Mouse (Mus musculus) limb, embryonic 14.5 days (tissue): ENCODE results near the gene Il23r. TPM values are rescaled to one million over a fixed set of nuclear protein-coding genes. Genes with fewer than 3 reads are reported as not detected.

Experiments used
- ATAC-seq: fragments of 200-750 bp; cut with Nextera tagmentation; 2 replicates; pipeline ENCODE4 v1.8.0; 2017; ENCODE audit warnings: low read depth, moderate number of reproducible peaks, moderate TSS enrichment; ENCODE audit not compliant: low FRiP score
- DNase-seq: peaks from one replicate; pipeline ENCODE4 v3.0.0-alpha.2; 2015; ENCODE audit warnings: low spot score
- H3K27ac ChIP-seq: fragments of 300-500 bp; sonication (generic); replicated peaks from 2 replicates; pipeline ENCODE4 v1.5.1; 2014; ENCODE audit warnings: low read depth, mild to moderate bottlenecking, low read length, moderate library complexity, mixed read lengths
- H3K27me3 ChIP-seq: fragments of 300-500 bp; sonication (generic); 2 replicates; pipeline ENCODE4 v1.6.1; 2014; ENCODE audit warnings: low read length, mixed read lengths; ENCODE audit not compliant: control insufficient read depth, insufficient read depth
- H3K36me3 ChIP-seq: fragments of 300-500 bp; sonication (generic); 2 replicates; pipeline ENCODE4 v1.6.1; 2014; ENCODE audit warnings: mild to moderate bottlenecking, low read length, moderate library complexity, mixed read lengths; ENCODE audit not compliant: control insufficient read depth, insufficient read depth
- H3K4me1 ChIP-seq: fragments of 300-500 bp; sonication (generic); 2 replicates; pipeline ENCODE4 v1.6.1; 2014; ENCODE audit warnings: antibody characterized with exemption, low read length, mixed read lengths; ENCODE audit not compliant: control insufficient read depth, insufficient read depth
- H3K4me2 ChIP-seq: fragments of 300-500 bp; sonication (generic); replicated peaks from 2 replicates; pipeline ENCODE4 v1.6.1; 2014; ENCODE audit warnings: low read depth, mild to moderate bottlenecking, low read length, moderate library complexity; ENCODE audit not compliant: severe bottlenecking
- H3K4me3 ChIP-seq: fragments of 300-500 bp; sonication (generic); replicated peaks from 2 replicates; pipeline ENCODE4 v1.5.1; 2014; ENCODE audit warnings: low read length
- H3K9ac ChIP-seq: fragments of 300-500 bp; sonication (generic); 2 replicates; pipeline ENCODE4 v1.6.1; 2014; ENCODE audit warnings: mild to moderate bottlenecking, low read depth, low read length, moderate library complexity; ENCODE audit not compliant: severe bottlenecking
- H3K9me3 ChIP-seq: fragments of 300-500 bp; sonication (generic); 2 replicates; pipeline ENCODE4 v1.6.1; 2016; ENCODE audit warnings: low read length; ENCODE audit not compliant: control insufficient read depth
- POLR2A ChIP-seq: fragments of 200-500 bp; IDR thresholded peaks from 2 replicates; pipeline ENCODE4 v1.8.0; 2012; ENCODE audit warnings: inconsistent platforms, mild to moderate bottlenecking, moderate library complexity, borderline replicate concordance; ENCODE audit not compliant: insufficient read depth, insufficient read length; ENCODE audit errors: extremely low read depth
- WGBS: fragments of 180-500 bp; shearing (Covaris S2); extraction: QIAGEN DNeasy Blood & Tissue Kit; methylation state at CpG from one replicate; pipeline ENCODE4 v1.1.7; 2014; 5-methylcytosine and 5-hydroxymethylcytosine counted together
- polyA plus RNA-seq, 2 experiments: library from polyadenylated mRNA; depleted of rRNA in 1 of 2; stranded (reverse) in 1 of 2; unstranded in 1 of 2; fragments of >200 nt; fragmentation: Nextera tagmentation in 1 of 2; extraction: Ambion mirVana in 1 of 2; gene quantifications; 2 replicates each; pipeline versions ENCODE4 v1.2.1 to v1.2.3; 2012 to 2014

Il23r gene
- polyA plus RNA-seq (2012; rRNA removed) (not detected in 2 replicates), polyA plus RNA-seq (2014; fragmentation: Nextera tagmentation; extraction: Ambion mirVana) (not detected in 2 replicates)

GRCm38 (mm10) chr6:67491755-67492154 lies at the start of gene Il23r:
TSS of gene Il23r (minus strand) at chr6:67491855.
- 67% methylated on average over 2 of the region's 2 CpGs for WGBS
- DNase-seq (no peak), ATAC-seq (no peak)
- Histone ChIP-seq H3K4me1 (no peaks in the 10 kb centered on the region), H3K4me3 (no peak within 1 kb of the TSS), H3K9me3 (no peaks in the 10 kb centered on the region), H3K27ac (no peak within 1 kb of the TSS), H3K4me2 (no peak within 1 kb of the TSS), H3K36me3 (no peaks in the 10 kb centered on the region), H3K27me3 (no peaks in the 10 kb centered on the region), H3K9ac (no peak within 1 kb of the TSS)
- no peak for TF ChIP-seq POLR2A

DNA sequence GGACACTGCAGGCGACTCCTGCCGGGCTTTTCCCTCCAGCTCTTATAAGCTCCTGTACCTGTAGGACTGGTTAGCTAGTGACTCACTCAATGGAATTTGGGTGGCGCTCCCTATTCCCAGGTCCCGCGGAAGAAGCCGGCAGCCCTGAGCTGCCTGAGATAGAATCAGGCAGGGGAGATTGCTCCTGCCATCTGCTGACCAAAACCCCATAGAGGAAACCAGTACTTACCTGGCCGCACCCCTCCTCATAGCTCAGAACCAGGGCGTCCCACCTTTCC lies 44.1 kb upstream of the Il23r start, which contains the start of gene Tacstd2:
Tacstd2 (minus strand) TSS at position 20 of the 278 bp plus-strand sequence.
- TF ChIP-seq POLR2A: no peak
- H3K9ac ChIP-seq: peak within 1 kb of the TSS; percentile 38
- no peak within 1 kb of the TSS for H3K27ac ChIP-seq
- DNase-seq (no peak), ATAC-seq (no peak; the same call in 1 of the 2 replicates)
- H3K27me3 ChIP-seq: peaks cover 53% of the 10 kb centered on the region
- no peaks in the 10 kb centered on the region for H3K36me3 ChIP-seq
- 5% methylated on average over 7 of the region's 8 CpGs for WGBS
- H3K4me2 ChIP-seq: peak within 1 kb of the TSS; percentile 64
- no peaks in the 10 kb centered on the region for H3K9me3 ChIP-seq
- H3K4me1 ChIP-seq: peaks cover 6% of the 10 kb centered on the region
- H3K4me3 ChIP-seq: peak within 1 kb of the TSS; percentile 41

DNA sequence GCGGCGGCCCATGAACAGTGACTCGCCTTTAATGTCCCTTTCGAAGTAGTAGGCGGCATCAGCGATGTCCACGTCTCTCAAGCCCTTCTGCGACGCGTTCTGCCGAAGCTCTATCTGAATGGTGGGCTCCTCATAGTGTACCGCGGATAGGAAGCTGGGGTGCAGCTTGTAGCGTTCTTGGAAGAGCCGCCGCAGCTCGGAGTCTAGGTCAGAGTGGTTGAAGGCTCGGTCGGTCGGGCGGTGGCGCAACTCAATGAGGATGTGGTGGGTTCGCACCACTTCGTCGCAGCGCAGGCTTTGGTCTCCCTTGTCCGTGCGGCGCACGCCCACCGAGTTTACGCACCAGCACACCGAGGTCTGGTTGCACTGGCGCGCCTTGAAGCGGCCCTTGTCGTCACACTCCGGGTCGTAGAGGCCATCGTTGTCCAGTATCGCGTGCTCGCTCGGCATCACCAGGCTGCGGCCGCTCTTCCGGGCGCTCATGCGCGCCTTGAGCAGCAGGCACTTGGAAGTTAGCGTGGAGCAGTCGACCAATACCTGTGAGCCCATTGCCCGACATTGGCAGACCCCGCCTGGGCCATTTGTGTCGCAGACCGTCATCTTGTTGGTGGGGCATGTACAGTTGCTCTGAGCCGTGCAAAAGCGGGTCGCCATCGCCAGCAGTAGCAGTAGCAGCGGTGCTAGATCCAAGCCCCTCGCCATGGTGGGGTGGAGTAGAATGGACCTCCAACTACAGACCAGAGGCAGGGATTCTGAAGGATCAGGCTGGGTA lies 43.5 kb upstream of the Il23r start:
- Histone ChIP-seq H3K4me1 (peaks cover 6% of the 10 kb centered on the region), H3K36me3 (no peaks in the 10 kb centered on the region), H3K4me2 (peak overlapping the region; percentile 64), H3K4me3 (peak overlapping the region; percentile 41), H3K27ac (no peak overlapping the region), H3K27me3 (peaks cover 53% of the 10 kb centered on the region), H3K9me3 (no peaks in the 10 kb centered on the region), H3K9ac (peak overlapping the region; percentile 38)
- DNase-seq (peak; percentile 29), ATAC-seq (peak; percentile 11)
- 1% methylated on average over 57 of the region's 62 CpGs for WGBS
- TF ChIP-seq POLR2A: no peak

GRCm38 (mm10) chr6:67534191-67535004 lies 42.7 kb upstream of the Il23r start:
- H3K4me1 ChIP-seq: peaks cover 6% of the 10 kb centered on the region
- H3K27ac ChIP-seq: no peak overlapping the region
- H3K9me3 ChIP-seq: no peaks in the 10 kb centered on the region
- peaks cover 53% of the 10 kb centered on the region for H3K27me3 ChIP-seq
- H3K9ac ChIP-seq: peak overlapping the region; percentile 38; the same call in 1 of the 2 replicates
- DNase-seq (no peak), ATAC-seq (no peak)
- no peak for TF ChIP-seq POLR2A
- peak overlapping the region; percentile 41 for H3K4me3 ChIP-seq
- peak overlapping the region; percentile 64 for H3K4me2 ChIP-seq
- no peaks in the 10 kb centered on the region for H3K36me3 ChIP-seq
- WGBS: 11% methylated on average over 31 of the region's 31 CpGs

DNA sequence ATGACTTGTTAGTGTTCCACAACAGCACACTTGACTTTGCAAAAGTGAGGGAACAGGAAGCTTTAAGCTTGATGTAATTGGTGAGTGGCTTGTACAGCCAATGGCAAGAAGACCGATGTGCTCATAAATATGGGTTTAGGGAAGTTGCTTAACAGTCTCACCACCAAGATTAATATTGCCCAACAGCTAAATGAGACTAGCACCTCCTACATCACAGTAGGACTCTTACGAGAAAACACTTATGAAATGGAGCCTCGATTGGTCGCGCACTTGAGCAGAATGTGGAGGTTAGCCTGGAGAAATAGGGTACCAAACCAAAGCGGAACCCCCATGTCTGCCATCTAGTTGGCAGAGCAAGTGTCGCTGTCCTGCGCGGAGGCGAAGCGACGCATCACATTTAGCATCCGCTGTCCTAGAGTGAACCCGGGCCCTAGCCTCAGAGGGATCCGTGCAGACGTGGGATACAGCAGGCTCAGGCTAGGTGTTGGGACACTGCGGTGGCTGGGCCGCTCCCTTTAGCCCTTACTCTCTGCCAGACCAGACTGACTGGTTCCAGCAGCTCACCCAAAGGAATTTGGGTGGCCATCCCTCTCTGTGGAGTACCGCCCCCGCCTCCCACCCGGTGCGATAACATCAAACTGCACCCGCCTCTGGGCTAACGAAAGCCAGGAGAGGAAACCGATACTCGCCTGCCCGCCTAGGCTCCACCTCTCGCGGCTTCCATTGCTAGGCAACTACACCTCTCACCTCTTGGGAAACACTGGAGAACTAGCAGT lies 41.2 kb upstream of the Il23r start:
- Histone ChIP-seq H3K4me2 (peak overlapping the region; percentile 37), H3K4me1 (peaks cover 6% of the 10 kb centered on the region), H3K36me3 (no peaks in the 10 kb centered on the region), H3K9ac (no peak overlapping the region), H3K9me3 (no peaks in the 10 kb centered on the region), H3K27me3 (peaks cover 53% of the 10 kb centered on the region), H3K4me3 (peak overlapping the region; percentile 17), H3K27ac (no peak overlapping the region)
- TF ChIP-seq POLR2A: no peak
- ATAC-seq (peak; percentile 34; the same call in 1 of the 2 replicates), DNase-seq (peak; percentile 40)
- WGBS: 10% methylated on average over 27 of the region's 29 CpGs
